Mouse (Mus musculus) hindbrain, embryonic 13.5 days (tissue): ENCODE measurements around the gene Zfp982. TPM values are rescaled to one million over a fixed set of nuclear protein-coding genes. Genes with fewer than 3 reads are reported as not detected.

Experiments
- polyA plus RNA-seq: library from polyadenylated mRNA; unstranded; fragments of >200 nt; fragmentation: Nextera tagmentation; extraction: Ambion mirVana; gene quantifications from 2 replicates; pipeline ENCODE4 v1.2.1, GENCODE M21; 2015

The Zfp982 gene
- polyA plus RNA-seq, 1 experiment from 2014 or later = 3.4 TPM

Other genes with a start within 250 kb of the Zfp982 start
- gene Zfp988, start 186.7 kb upstream of the Zfp982 start, polyA plus RNA-seq = 0.09 and 0.22 TPM in 2 replicates
- gene Zfp978, start 131.1 kb upstream of the Zfp982 start, polyA plus RNA-seq = not detected in 2 replicates
- 0.47 and 0.68 TPM in 2 replicates for gene Gm16503, start 47.8 kb downstream of the Zfp982 start, polyA plus RNA-seq
- gene Zfp985, start 60.9 kb downstream of the Zfp982 start, polyA plus RNA-seq = 0.06 TPM in 1 of 2 replicates, not detected in the other
- 1.6 and 2.2 TPM in 2 replicates for gene Zfp979, start 150.1 kb downstream of the Zfp982 start, polyA plus RNA-seq
- gene Zfp534, start 210.1 kb downstream of the Zfp982 start, polyA plus RNA-seq = not detected in 2 replicates